7 mouse cellular contexts compared by ENCODE assay signal in genomic region chr10:86636515-86636914, GRCm38 (mm10).
DNase-seq lines count a peak whose midpoint lies in the region; ATAC-seq lines count a peak whose summit lies in the region.
"Not testable (repeated sequence)": the region's sequence is repeated elsewhere in the genome, so short reads cannot be mapped to it uniquely, and the experiment has no call there.

No protein-coding gene starts in this region.

- DNase-seq in heart, embryonic 10.5 days (ENCODE audit: low spot score); midbrain, embryonic 10.5 days (ENCODE audit: low spot score): not testable (repeated sequence)

- 0 out of 2 replicates have a peak overlapping the region, but pooled peaks have one; percentile 9 for H3K9ac ChIP-seq in embryonic facial prominence, embryonic 15.5 days
- 0 out of 2 replicates have a peak overlapping the region, but pooled peaks have one; percentile 49 for H3K9ac ChIP-seq in hindbrain, embryonic 13.5 days
- not testable (repeated sequence) for H3K9ac ChIP-seq in kidney, embryonic 16.5 days (replicated peaks; ENCODE audit: low read length); liver, embryonic 12.5 days
- H3K9ac ChIP-seq in neural tube, embryonic 13.5 days = peak overlapping the region; percentile 45; the same call in 1 of the 2 replicates

- not testable (repeated sequence) for H3K36me3 ChIP-seq in embryonic facial prominence, embryonic 15.5 days; heart, embryonic 10.5 days; hindbrain, embryonic 13.5 days; kidney, embryonic 16.5 days (ENCODE audit: insufficient read depth, low read length); liver, embryonic 12.5 days; midbrain, embryonic 10.5 days; neural tube, embryonic 13.5 days

- ATAC-seq in embryonic facial prominence, embryonic 15.5 days (ENCODE audit: insufficient number of reproducible peaks, low FRiP score, low TSS enrichment, low read depth); hindbrain, embryonic 13.5 days (ENCODE audit: low FRiP score); liver, embryonic 12.5 days: not testable (repeated sequence)
- peak; percentile 42; the same call in 1 of the 2 replicates for ATAC-seq in kidney, embryonic 16.5 days (ENCODE audit: low FRiP score, low TSS enrichment)
- ATAC-seq in neural tube, embryonic 13.5 days (ENCODE audit: low read depth) = peak; percentile 27; the same call in 1 of the 2 replicates

- not testable (repeated sequence) for H3K27ac ChIP-seq in embryonic facial prominence, embryonic 15.5 days (replicated peaks); heart, embryonic 10.5 days; hindbrain, embryonic 13.5 days; kidney, embryonic 16.5 days (ENCODE audit: low read length); liver, embryonic 12.5 days; midbrain, embryonic 10.5 days (replicated peaks); neural tube, embryonic 13.5 days (replicated peaks)

- H3K27me3 ChIP-seq in embryonic facial prominence, embryonic 15.5 days; heart, embryonic 10.5 days (ENCODE audit: insufficient read depth, poor library complexity, severe bottlenecking); hindbrain, embryonic 13.5 days; kidney, embryonic 16.5 days (ENCODE audit: insufficient read depth, low read length); liver, embryonic 12.5 days (replicated peaks); midbrain, embryonic 10.5 days (ENCODE audit: low read depth, poor library complexity, severe bottlenecking); neural tube, embryonic 13.5 days: not testable (repeated sequence)

- H3K4me1 ChIP-seq in embryonic facial prominence, embryonic 15.5 days; heart, embryonic 10.5 days; hindbrain, embryonic 13.5 days (replicated peaks); kidney, embryonic 16.5 days (ENCODE audit: insufficient read depth, low read length); liver, embryonic 12.5 days; midbrain, embryonic 10.5 days; neural tube, embryonic 13.5 days (replicated peaks): not testable (repeated sequence)

- peak overlapping the region; percentile 37 for H3K4me3 ChIP-seq in embryonic facial prominence, embryonic 15.5 days (replicated peaks)
- H3K4me3 ChIP-seq in heart, embryonic 10.5 days = peak overlapping the region; percentile 49
- H3K4me3 ChIP-seq in hindbrain, embryonic 13.5 days = peak overlapping the region; percentile 38
- peak overlapping the region; percentile 33; the same call in 1 of the 2 replicates for H3K4me3 ChIP-seq in kidney, embryonic 16.5 days (ENCODE audit: low read length)
- not testable (repeated sequence) for H3K4me3 ChIP-seq in liver, embryonic 12.5 days
- H3K4me3 ChIP-seq in midbrain, embryonic 10.5 days = peak overlapping the region; percentile 50
- H3K4me3 ChIP-seq in neural tube, embryonic 13.5 days = peak overlapping the region; percentile 36

- WGBS in embryonic facial prominence, embryonic 15.5 days = 28% methylated on average over 6 of the region's 6 CpGs
- 25% methylated on average over 6 of the region's 6 CpGs for WGBS in heart, embryonic 10.5 days
- 32% methylated on average over 6 of the region's 6 CpGs for WGBS in hindbrain, embryonic 13.5 days
- 27% methylated on average over 6 of the region's 6 CpGs for WGBS in kidney, embryonic 16.5 days
- 26% methylated on average over 6 of the region's 6 CpGs for WGBS in liver, embryonic 12.5 days (ENCODE audit: insufficient replicate concordance)
- WGBS in midbrain, embryonic 10.5 days = 27% methylated on average over 6 of the region's 6 CpGs
- WGBS in neural tube, embryonic 13.5 days = 28% methylated on average over 6 of the region's 6 CpGs

- H3K9me3 ChIP-seq in embryonic facial prominence, embryonic 15.5 days (replicated peaks); heart, embryonic 10.5 days; hindbrain, embryonic 13.5 days; kidney, embryonic 16.5 days (ENCODE audit: low read length); liver, embryonic 12.5 days (replicated peaks); midbrain, embryonic 10.5 days (replicated peaks); neural tube, embryonic 13.5 days: not testable (repeated sequence)

- peak overlapping the region; percentile 53 for H3K4me2 ChIP-seq in embryonic facial prominence, embryonic 15.5 days (replicated peaks)
- H3K4me2 ChIP-seq in hindbrain, embryonic 13.5 days = peak overlapping the region; percentile 57
- peak overlapping the region; percentile 50 for H3K4me2 ChIP-seq in kidney, embryonic 16.5 days (replicated peaks; ENCODE audit: low read depth, low read length)
- H3K4me2 ChIP-seq in liver, embryonic 12.5 days = peak overlapping the region; percentile 61
- peak overlapping the region; percentile 54 for H3K4me2 ChIP-seq in neural tube, embryonic 13.5 days
